Mouse (Mus musculus): Measurements from ENCODE around the gene B230118H07Rik.

B230118H07Rik gene

GRCm38 (mm10) chr2:101519928-101520327, 129.4 kb downstream of the B230118H07Rik start:
- peak; percentile 17 for DNase-seq

All from cerebellum, adult 11-12 months (tissue).